Mouse (Mus musculus): Measurements from ENCODE around the gene Hemk1. TPM values are rescaled to one million over a fixed set of nuclear protein-coding genes. Genes with fewer than 3 reads are reported as not detected.
A peak's percentile ranks its signal among the peaks of the same experiment; 100 is the strongest.

Gene Hemk1
- polyA plus RNA-seq, 1 experiment from 2014 or later: 11.4 TPM

DNA sequence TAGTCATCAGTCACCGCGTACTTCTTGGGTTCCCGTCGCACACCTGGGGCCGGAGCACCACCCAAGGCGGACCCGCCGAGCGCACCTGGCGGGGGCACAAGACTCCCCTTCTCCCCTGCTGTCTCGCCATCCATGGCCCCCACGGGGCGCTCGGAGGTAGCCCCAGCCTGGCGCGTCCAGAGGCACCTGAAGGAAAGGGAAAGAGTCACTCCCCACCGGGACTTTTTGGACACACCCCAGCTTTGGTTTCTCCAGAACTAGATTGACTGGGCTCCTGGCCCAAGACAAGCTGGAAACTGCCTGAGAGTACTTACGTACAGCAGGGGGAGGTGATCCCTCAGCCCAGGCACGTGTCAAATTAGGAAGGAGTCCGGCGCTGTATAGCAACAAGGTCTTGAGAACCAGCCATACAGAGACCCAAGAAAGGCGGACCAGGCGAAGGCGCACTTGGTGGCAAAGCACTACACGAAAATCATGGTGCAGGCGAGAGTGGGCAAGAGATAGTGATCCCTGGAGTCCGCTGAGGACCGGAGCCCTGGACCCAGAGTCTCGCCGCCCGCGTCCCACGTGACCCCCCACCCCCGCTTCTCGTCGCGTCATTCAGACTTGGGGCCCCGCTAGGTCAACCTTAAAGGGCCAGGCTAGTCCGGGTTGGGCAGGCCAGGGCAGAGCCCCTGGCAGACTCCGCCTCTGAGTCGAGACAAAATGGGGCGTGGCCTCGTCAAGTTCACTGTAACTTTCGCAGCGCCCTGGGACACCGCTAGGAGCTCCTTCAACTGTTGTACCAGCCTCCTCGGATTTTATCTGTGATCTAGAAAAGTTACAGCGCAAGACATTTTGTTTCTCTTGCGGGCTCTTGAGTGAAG is 48.7 kb downstream of the Hemk1 start, which contains the start of gene Mapkapk3:
Mapkapk3 (minus strand) TSS at position 667 of the 866 bp plus-strand sequence.
- Histone ChIP-seq H3K36me3 (no peaks in the 10 kb centered on the region), H3K27ac (replicated peaks) (peak within 1 kb of the TSS; percentile 26), H3K4me2 (peak within 1 kb of the TSS; percentile 75), H3K4me3 (peak within 1 kb of the TSS; percentile 54), H3K9ac (peak within 1 kb of the TSS; percentile 70), H3K9me3 (no peaks in the 10 kb centered on the region), H3K4me1 (peaks cover 19% of the 10 kb centered on the region), H3K27me3 (replicated peaks) (peaks cover 20% of the 10 kb centered on the region)
- WGBS: 2% methylated on average over 49 of the region's 49 CpGs
- ATAC-seq (ENCODE audit: extremely low read depth, insufficient number of reproducible peaks, low FRiP score, low TSS enrichment): peak; percentile 85

DNA sequence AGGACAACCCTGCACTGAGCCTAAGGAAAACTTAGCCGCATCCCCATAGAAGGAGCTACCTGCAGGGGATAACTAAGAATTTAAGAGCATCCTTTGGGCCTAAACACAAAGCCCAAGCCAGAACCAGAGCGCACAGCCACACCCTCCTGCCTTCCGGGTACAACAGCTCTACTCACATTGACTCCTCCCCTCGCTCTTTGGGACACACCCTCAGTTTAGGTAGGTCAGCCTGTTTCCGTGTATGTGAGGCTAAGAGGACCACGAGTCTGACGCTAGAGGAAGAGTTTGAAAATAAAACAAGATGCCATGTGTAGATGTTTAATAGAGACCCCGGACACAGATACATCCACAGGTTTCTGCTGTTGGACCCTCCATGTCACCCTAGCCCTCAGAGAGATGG is 49.4 kb downstream of the Hemk1 start:
- WGBS: 34% methylated on average over 8 of the region's 8 CpGs
- peak overlapping the region; percentile 75 for H3K4me2 ChIP-seq
- ATAC-seq (ENCODE audit: extremely low read depth, insufficient number of reproducible peaks, low FRiP score, low TSS enrichment): no peak
- no peaks in the 10 kb centered on the region for H3K36me3 ChIP-seq
- peak overlapping the region; percentile 70 for H3K9ac ChIP-seq
- peaks cover 20% of the 10 kb centered on the region for H3K27me3 ChIP-seq (replicated peaks)
- no peaks in the 10 kb centered on the region for H3K9me3 ChIP-seq
- peak overlapping the region; percentile 54 for H3K4me3 ChIP-seq
- peak overlapping the region; percentile 26; the same call in 1 of the 2 replicates for H3K27ac ChIP-seq (replicated peaks)
- H3K4me1 ChIP-seq: peaks cover 18% of the 10 kb centered on the region

DNA sequence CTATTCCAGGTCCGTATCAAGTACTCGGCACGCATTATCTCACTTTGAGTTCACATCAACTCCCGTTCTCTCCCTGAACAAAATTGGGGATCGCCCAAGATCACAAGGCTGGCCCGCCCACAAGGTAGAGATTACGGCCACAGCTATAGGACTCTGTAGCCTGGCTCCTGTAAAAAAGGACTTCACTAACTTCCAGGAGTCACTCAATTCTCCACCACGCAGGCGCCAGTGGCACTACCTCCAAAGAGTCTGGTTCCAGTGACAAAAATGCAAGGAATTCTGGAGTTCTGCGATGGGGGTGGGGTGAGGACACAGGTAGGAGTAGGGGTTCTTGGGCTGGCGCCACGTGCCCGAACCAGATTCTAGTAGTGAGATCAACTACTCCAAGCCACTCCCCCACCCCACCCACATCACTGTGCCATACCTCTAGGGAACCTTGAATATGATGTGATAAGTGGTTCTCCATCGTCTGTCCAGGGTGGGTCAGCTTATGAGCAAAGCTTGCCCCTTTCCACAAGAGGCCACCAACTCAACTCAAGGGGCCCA is 50.0 kb downstream of the Hemk1 start:
- ATAC-seq (ENCODE audit: extremely low read depth, insufficient number of reproducible peaks, low FRiP score, low TSS enrichment): no peak
- Histone ChIP-seq H3K27ac (replicated peaks) (no peak overlapping the region), H3K4me2 (peak overlapping the region; percentile 75), H3K4me1 (peaks cover 18% of the 10 kb centered on the region), H3K9me3 (no peaks in the 10 kb centered on the region), H3K27me3 (replicated peaks) (peaks cover 15% of the 10 kb centered on the region), H3K4me3 (peak overlapping the region; percentile 54; the same call in 1 of the 2 replicates), H3K9ac (no peak overlapping the region), H3K36me3 (no peaks in the 10 kb centered on the region)
- 77% methylated on average over 14 of the region's 14 CpGs for WGBS

DNA sequence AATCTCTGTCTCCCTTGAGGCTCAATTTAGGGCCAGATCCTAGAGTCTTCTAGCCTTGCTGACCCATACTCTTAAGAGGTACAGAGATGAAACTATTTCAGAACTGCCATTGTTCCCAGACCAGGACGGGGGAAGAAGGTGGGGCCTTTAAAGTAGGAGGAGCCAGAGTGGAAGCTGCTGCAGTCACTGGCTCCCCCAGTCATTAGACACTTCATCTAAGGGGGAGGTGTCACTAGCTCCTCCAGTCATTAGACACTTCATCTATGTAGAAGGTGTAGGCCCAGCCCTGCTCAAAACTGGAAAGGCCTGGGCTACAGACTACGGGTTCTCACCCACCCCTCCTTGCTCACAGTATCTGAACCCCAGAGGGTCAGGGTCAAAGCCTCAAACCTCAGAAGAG is 50.9 kb downstream of the Hemk1 start:
- H3K9me3 ChIP-seq: no peaks in the 10 kb centered on the region
- 72% methylated on average over 2 of the region's 2 CpGs for WGBS
- H3K36me3 ChIP-seq: no peaks in the 10 kb centered on the region
- H3K27me3 ChIP-seq (replicated peaks): peaks cover 6% of the 10 kb centered on the region; the same call in 1 of the 2 replicates
- no peak overlapping the region for H3K4me3 ChIP-seq
- no peak overlapping the region for H3K4me2 ChIP-seq
- no peak overlapping the region for H3K27ac ChIP-seq (replicated peaks)
- H3K4me1 ChIP-seq: peaks cover 18% of the 10 kb centered on the region
- no peak overlapping the region for H3K9ac ChIP-seq
- no peak for ATAC-seq (ENCODE audit: extremely low read depth, insufficient number of reproducible peaks, low FRiP score, low TSS enrichment)

- Histone ChIP-seq H3K4me2 (no peak overlapping the region), H3K27me3 (replicated peaks) (no peaks in the 10 kb centered on the region), H3K4me3 (no peak overlapping the region), H3K9ac (no peak overlapping the region), H3K9me3 (no peaks in the 10 kb centered on the region), H3K36me3 (no peaks in the 10 kb centered on the region), H3K4me1 (peaks cover 21% of the 10 kb centered on the region), H3K27ac (replicated peaks) (no peak overlapping the region)
- ATAC-seq (ENCODE audit: extremely low read depth, insufficient number of reproducible peaks, low FRiP score, low TSS enrichment): no peak
- 10% methylated on average over 3 of the region's 3 CpGs for WGBS
Observed at GRCm38 (mm10) chr9:107285009-107285408, 53.1 kb downstream of the Hemk1 start.

DNA sequence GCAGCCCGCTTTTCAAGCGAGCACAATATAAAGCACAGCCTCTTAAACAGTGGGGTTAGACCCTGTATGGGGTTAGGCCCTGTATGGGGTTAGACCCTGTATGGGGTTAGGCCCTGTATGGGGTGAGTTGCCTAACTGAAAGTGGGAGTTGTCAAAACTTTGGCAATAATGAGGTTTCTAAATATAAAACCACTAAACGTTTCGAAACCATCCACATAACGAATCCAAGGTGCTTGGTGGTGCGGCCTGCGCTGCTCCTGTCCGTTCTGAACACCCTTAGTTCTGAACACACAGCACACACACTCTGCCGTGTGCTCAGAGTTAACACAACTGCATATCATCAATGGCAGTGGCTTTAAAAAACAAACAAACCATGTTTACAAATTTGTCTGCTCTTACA is 55.2 kb downstream of the Hemk1 start:
- Histone ChIP-seq H3K27ac (replicated peaks) (no peak overlapping the region), H3K9me3 (no peaks in the 10 kb centered on the region), H3K27me3 (replicated peaks) (0 out of 2 replicates have a peak, but pooled peaks cover 4% of the 10 kb centered on the region), H3K4me3 (no peak overlapping the region), H3K36me3 (no peaks in the 10 kb centered on the region), H3K9ac (no peak overlapping the region), H3K4me1 (peaks cover 25% of the 10 kb centered on the region), H3K4me2 (no peak overlapping the region)
- ATAC-seq (ENCODE audit: extremely low read depth, insufficient number of reproducible peaks, low FRiP score, low TSS enrichment): no peak
- WGBS: 85% methylated on average over 9 of the region's 9 CpGs

- ATAC-seq (ENCODE audit: extremely low read depth, insufficient number of reproducible peaks, low FRiP score, low TSS enrichment): no peak
- Histone ChIP-seq H3K4me3 (no peak overlapping the region), H3K9ac (no peak overlapping the region), H3K27ac (replicated peaks) (no peak overlapping the region), H3K9me3 (no peaks in the 10 kb centered on the region), H3K36me3 (no peaks in the 10 kb centered on the region), H3K4me2 (no peak overlapping the region), H3K4me1 (peaks cover 25% of the 10 kb centered on the region), H3K27me3 (replicated peaks) (0 out of 2 replicates have a peak, but pooled peaks cover 4% of the 10 kb centered on the region)
- WGBS: 72% methylated on average over 5 of the region's 5 CpGs
Observed at GRCm38 (mm10) chr9:107281241-107281987, 56.7 kb downstream of the Hemk1 start.

DNA sequence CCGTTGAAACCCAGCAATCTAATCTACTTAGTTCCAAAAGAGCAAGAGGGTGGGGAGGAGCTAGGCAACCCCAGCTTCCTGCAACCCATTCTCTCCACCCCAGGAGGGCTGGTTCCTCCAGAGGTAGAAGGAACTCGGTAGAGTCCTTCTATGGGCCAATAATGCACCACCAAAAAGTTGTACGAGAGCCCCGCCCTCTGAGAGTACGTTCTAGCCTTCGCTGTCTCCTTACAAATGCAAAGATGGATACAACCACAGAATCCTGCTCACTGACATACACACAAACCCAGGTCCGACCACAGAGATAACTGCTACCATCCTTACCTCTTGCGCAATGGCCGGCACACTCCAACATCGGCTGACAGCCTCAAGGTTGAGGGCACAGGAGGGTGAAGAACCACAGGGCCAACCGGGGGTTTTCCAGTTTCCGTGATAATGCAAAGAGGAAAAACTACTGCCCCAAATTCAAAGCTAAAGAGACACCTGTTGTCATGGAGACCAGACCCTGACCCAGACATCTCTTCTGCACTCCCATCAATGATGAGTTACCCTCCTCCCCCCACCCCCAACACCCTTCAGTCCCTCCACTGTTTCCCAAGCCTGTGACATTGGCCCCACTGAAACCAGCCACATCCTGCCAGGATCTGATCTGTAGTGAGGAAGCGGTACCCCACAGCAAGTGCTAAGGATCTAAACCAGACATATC is 57.7 kb downstream of the Hemk1 start:
- peak overlapping the region; percentile 56 for H3K4me2 ChIP-seq
- H3K4me1 ChIP-seq: peaks cover 26% of the 10 kb centered on the region
- H3K36me3 ChIP-seq: no peaks in the 10 kb centered on the region
- no peak for ATAC-seq (ENCODE audit: extremely low read depth, insufficient number of reproducible peaks, low FRiP score, low TSS enrichment)
- peak overlapping the region; percentile 63 for H3K9ac ChIP-seq
- H3K9me3 ChIP-seq: no peaks in the 10 kb centered on the region
- peak overlapping the region; percentile 27; the same call in 1 of the 2 replicates for H3K4me3 ChIP-seq
- 0 out of 2 replicates have a peak, but pooled peaks cover 4% of the 10 kb centered on the region for H3K27me3 ChIP-seq (replicated peaks)
- 36% methylated on average over 13 of the region's 13 CpGs for WGBS
- 0 out of 2 replicates have a peak overlapping the region, but pooled peaks have one; percentile 5 for H3K27ac ChIP-seq (replicated peaks)

GRCm38 (mm10) chr9:107279378-107280321 is 58.5 kb downstream of the Hemk1 start:
- peak overlapping the region; percentile 63 for H3K9ac ChIP-seq
- no peak for ATAC-seq (ENCODE audit: extremely low read depth, insufficient number of reproducible peaks, low FRiP score, low TSS enrichment)
- no peaks in the 10 kb centered on the region for H3K9me3 ChIP-seq
- H3K27me3 ChIP-seq (replicated peaks): 0 out of 2 replicates have a peak, but pooled peaks cover 4% of the 10 kb centered on the region
- H3K27ac ChIP-seq (replicated peaks): peak overlapping the region; percentile 5; the same call in 1 of the 2 replicates
- H3K4me1 ChIP-seq: peaks cover 26% of the 10 kb centered on the region
- peak overlapping the region; percentile 56 for H3K4me2 ChIP-seq
- no peaks in the 10 kb centered on the region for H3K36me3 ChIP-seq
- peak overlapping the region; percentile 27 for H3K4me3 ChIP-seq
- WGBS: 27% methylated on average over 16 of the region's 16 CpGs
